Mouse (Mus musculus) lung, embryonic 14.5 days (tissue): ENCODE measurements at regions not wholly inside any gene's neighbourhood (a gene's known extent, or its start where the extent isn't known, plus 50 kb on each side); places are given as distances from the start of the nearest gene placed in this dataset.

Experiments
- ATAC-seq: fragments of 200-750 bp; cut with Nextera tagmentation; 2 replicates; pipeline ENCODE4 v1.8.0; 2017; ENCODE audit warnings: mild to moderate bottlenecking, moderate TSS enrichment, moderate library complexity; ENCODE audit not compliant: insufficient read depth
- DNase-seq: peaks from one replicate; pipeline ENCODE4 v3.0.0-alpha.2; 2015
- H3K27ac ChIP-seq: fragments of 300-500 bp; sonication (generic); 2 replicates; pipeline ENCODE4 v1.5.1; 2014; ENCODE audit warnings: low read depth, mild to moderate bottlenecking, moderate library complexity
- H3K27me3 ChIP-seq: fragments of 300-500 bp; sonication (generic); 2 replicates; pipeline ENCODE4 v1.6.1; 2014; ENCODE audit warnings: low read length, control low read depth; ENCODE audit not compliant: insufficient read depth
- H3K36me3 ChIP-seq: fragments of 300-500 bp; sonication (generic); 2 replicates; pipeline ENCODE4 v1.6.1; 2014; ENCODE audit warnings: control low read depth; ENCODE audit not compliant: insufficient read depth
- H3K4me1 ChIP-seq: fragments of 300-500 bp; sonication (generic); 2 replicates; pipeline ENCODE4 v1.6.1; 2014; ENCODE audit warnings: antibody characterized with exemption, control low read depth; ENCODE audit not compliant: insufficient read depth
- H3K4me2 ChIP-seq: fragments of 300-500 bp; sonication (generic); 2 replicates; pipeline ENCODE4 v1.6.1; 2014; ENCODE audit warnings: mild to moderate bottlenecking
- H3K4me3 ChIP-seq: fragments of 300-500 bp; sonication (generic); 2 replicates; pipeline ENCODE4 v1.5.1; 2014; ENCODE audit warnings: low read depth, low read length
- H3K9ac ChIP-seq: fragments of 300-500 bp; sonication (generic); 2 replicates; pipeline ENCODE4 v1.6.1; 2014
- H3K9me3 ChIP-seq: fragments of 300-500 bp; sonication (generic); 2 replicates; pipeline ENCODE4 v1.6.1; 2016; ENCODE audit warnings: low read depth, low read length, control low read depth
- CTCF ChIP-seq: IDR thresholded peaks from 2 replicates; pipeline ENCODE4 v1.5.1; 2016; ENCODE audit warnings: antibody characterized with exemption, low read depth
- WGBS: fragments of 180-500 bp; shearing (Covaris S2); extraction: QIAGEN DNeasy Blood & Tissue Kit; methylation state at CpG from one replicate; pipeline ENCODE4 v1.1.7; 2014; 5-methylcytosine and 5-hydroxymethylcytosine counted together

- Histone ChIP-seq H3K36me3 (no peaks in the 10 kb centered on the region), H3K27me3 (no peaks in the 10 kb centered on the region), H3K9me3 (no peaks in the 10 kb centered on the region), H3K4me2 (no peak overlapping the region), H3K4me3 (no peak overlapping the region), H3K4me1 (no peaks in the 10 kb centered on the region; the same call in 1 of the 2 replicates), H3K9ac (no peak overlapping the region), H3K27ac (no peak overlapping the region)
- TF ChIP-seq CTCF: no peak
- 50% methylated on average over 1 of the region's 1 CpGs for WGBS
- DNase-seq: no peak
- no peak for ATAC-seq
Measured at GRCm38 (mm10) chr16:29147766-29148165, 61.7 kb upstream of the Hrasls start.

GRCm38 (mm10) chr16:29119217-29119616 is 90.3 kb upstream of the Hrasls start:
- Histone ChIP-seq H3K4me1 (no peaks in the 10 kb centered on the region), H3K4me2 (no peak overlapping the region), H3K9ac (no peak overlapping the region), H3K27me3 (no peaks in the 10 kb centered on the region), H3K36me3 (no peaks in the 10 kb centered on the region), H3K27ac (no peak overlapping the region), H3K4me3 (no peak overlapping the region), H3K9me3 (no peaks in the 10 kb centered on the region)
- no peak for TF ChIP-seq CTCF
- no peak for DNase-seq
- 70% methylated on average over 4 of the region's 4 CpGs for WGBS
- ATAC-seq: no peak

GRCm38 (mm10) chr16:29096791-29097190 is 112.7 kb upstream of the Hrasls start:
- Histone ChIP-seq H3K4me1 (no peaks in the 10 kb centered on the region), H3K27me3 (no peaks in the 10 kb centered on the region), H3K9me3 (no peaks in the 10 kb centered on the region), H3K9ac (no peak overlapping the region), H3K4me3 (no peak overlapping the region), H3K4me2 (no peak overlapping the region), H3K36me3 (no peaks in the 10 kb centered on the region), H3K27ac (no peak overlapping the region)
- WGBS: 75% methylated on average over 4 of the region's 4 CpGs
- TF ChIP-seq CTCF: no peak
- no peak for ATAC-seq
- no peak for DNase-seq

GRCm38 (mm10) chr16:29065961-29066360 is 136.5 kb upstream of the Mb21d2 start:
- 69% methylated on average over 3 of the region's 3 CpGs for WGBS
- peak; percentile 23 for DNase-seq
- no peak for ATAC-seq

GRCm38 (mm10) chr16:29065097-29065785 is 135.8 kb upstream of the Mb21d2 start:
- Histone ChIP-seq H3K4me2 (no peak overlapping the region), H3K9ac (no peak overlapping the region), H3K4me1 (no peaks in the 10 kb centered on the region), H3K4me3 (no peak overlapping the region), H3K36me3 (no peaks in the 10 kb centered on the region), H3K9me3 (no peaks in the 10 kb centered on the region), H3K27me3 (no peaks in the 10 kb centered on the region), H3K27ac (no peak overlapping the region)
- no peak for TF ChIP-seq CTCF
- DNase-seq: no peak
- WGBS: 89% methylated on average over 4 of the region's 4 CpGs
- no peak for ATAC-seq

More at GRCm38 (mm10) chr16:29065961-29066360, 136.5 kb upstream of the Mb21d2 start:
- H3K36me3 ChIP-seq: no peaks in the 10 kb centered on the region
- no peak overlapping the region for H3K27ac ChIP-seq
- no peak overlapping the region for H3K9ac ChIP-seq
- no peak overlapping the region for H3K4me2 ChIP-seq
- no peaks in the 10 kb centered on the region for H3K27me3 ChIP-seq
- no peaks in the 10 kb centered on the region for H3K4me1 ChIP-seq
- no peak overlapping the region for H3K4me3 ChIP-seq
- H3K9me3 ChIP-seq: no peaks in the 10 kb centered on the region
- TF ChIP-seq CTCF: no peak

- no peak overlapping the region for H3K4me2 ChIP-seq
- H3K4me3 ChIP-seq: no peak overlapping the region
- no peak for ATAC-seq
- DNase-seq: no peak
- no peaks in the 10 kb centered on the region for H3K4me1 ChIP-seq
- H3K36me3 ChIP-seq: no peaks in the 10 kb centered on the region
- no peak overlapping the region for H3K27ac ChIP-seq
- H3K27me3 ChIP-seq: no peaks in the 10 kb centered on the region
- no peak for TF ChIP-seq CTCF
- no peak overlapping the region for H3K9ac ChIP-seq
- H3K9me3 ChIP-seq: no peaks in the 10 kb centered on the region
Measured at GRCm38 (mm10) chr16:29063377-29063776, 133.9 kb upstream of the Mb21d2 start.

GRCm38 (mm10) chr16:29057076-29057475 is 127.6 kb upstream of the Mb21d2 start:
- no peak overlapping the region for H3K9ac ChIP-seq
- H3K4me2 ChIP-seq: no peak overlapping the region
- H3K36me3 ChIP-seq: no peaks in the 10 kb centered on the region
- no peak for TF ChIP-seq CTCF
- DNase-seq (no peak), ATAC-seq (no peak)
- H3K4me1 ChIP-seq: no peaks in the 10 kb centered on the region
- H3K27me3 ChIP-seq: no peaks in the 10 kb centered on the region
- H3K9me3 ChIP-seq: no peaks in the 10 kb centered on the region
- 86% methylated on average over 5 of the region's 5 CpGs for WGBS
- H3K4me3 ChIP-seq: no peak overlapping the region
- H3K27ac ChIP-seq: no peak overlapping the region
